Mouse (Mus musculus) left cerebral cortex, postnatal 10 days (tissue): ENCODE data around the gene Cpeb4. TPM values are rescaled to one million over a fixed set of nuclear protein-coding genes. Genes with fewer than 3 reads are reported as not detected.

Experiments used
- total RNA-seq, 2 experiments: library from RNA; stranded (reverse); gene quantifications; 2 replicates each; pipeline ENCODE4 v1.2.3; 2021

Cpeb4 gene
- total RNA-seq, 2 experiments from 2014 or later = 157 to 163 TPM

Other genes with a start within 250 kb of the Cpeb4 start
- gene Bod1, start 200.3 kb upstream of the Cpeb4 start, total RNA-seq = 10 to 100 TPM; 91.6 to 92.2 TPM
- gene 4930524B15Rik, start 93.4 kb downstream of the Cpeb4 start, total RNA-seq = under 1 TPM in 1 of 2 experiments, not detected in 1; 0.17 TPM
- 100 to 1,000 TPM; 873 to 894 TPM for gene Nsg2, start 128.3 kb downstream of the Cpeb4 start, total RNA-seq